Mouse (Mus musculus) liver, postnatal 0 days (tissue): ENCODE measurements around the gene Rer1.

ENCODE experiments used
- CTCF ChIP-seq: sonication (generic); IDR thresholded peaks from 2 replicates; pipeline ENCODE4 v1.5.1; 2016; ENCODE audit warnings: antibody characterized with exemption, low read depth
- EP300 ChIP-seq: IDR thresholded peaks from 2 replicates; pipeline ENCODE4 v1.6.1; 2016; ENCODE audit warnings: antibody characterized with exemption, low read depth, mild to moderate bottlenecking

DNA sequence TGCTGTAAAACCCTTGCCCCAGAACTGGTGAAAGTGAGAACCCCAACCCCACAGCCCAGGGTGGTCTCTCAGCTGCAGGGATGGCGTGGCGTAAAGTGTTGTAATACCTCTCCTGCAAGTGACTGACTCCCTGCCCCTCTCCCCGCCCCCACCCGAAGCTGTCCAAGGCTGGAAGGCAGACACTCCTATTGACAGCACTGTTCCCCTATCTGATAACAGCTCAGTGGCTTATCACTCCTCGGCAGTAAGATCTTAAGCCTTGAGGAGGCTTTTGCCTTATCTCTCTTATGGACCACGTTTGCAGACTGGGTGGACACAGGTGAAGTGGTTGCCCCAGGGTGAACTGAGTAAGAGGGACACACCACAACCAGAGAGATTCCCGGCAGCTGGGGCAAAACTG, 39.1 kb upstream of the Rer1 start:
- no peak for TF ChIP-seq CTCF
- TF ChIP-seq EP300: no peak
